Mouse (Mus musculus) right cerebral cortex, adult 2 months (tissue): ENCODE measurements around the gene Spcs1.

Experiments
- DNase-seq, 2 experiments: peaks; one replicate each; pipeline ENCODE4 v3.0.0; 2021 to 2022; ENCODE audit warnings: low spot score in 2 of 2

The Spcs1 gene

GRCm38 (mm10) chr14:31001307-31002205 lies at the start of gene Spcs1, which contains the start of gene Glt8d1:
Spcs1 (minus strand) TSS chr14:31001672.
Glt8d1 (plus strand) TSS chr14:31001400.
- peak; percentile 82 to 92 for DNase-seq

GRCm38 (mm10) chr14:31045817-31046216 lies 44.3 kb upstream of the Spcs1 start:
- no peak for DNase-seq

- DNase-seq = no peak
Measured at GRCm38 (mm10) chr14:31045296-31045695, 43.8 kb upstream of the Spcs1 start.

GRCm38 (mm10) chr14:31025785-31026184 lies 24.3 kb upstream of the Spcs1 start:
- no peak for DNase-seq

GRCm38 (mm10) chr14:31022579-31022978 lies 21.1 kb upstream of the Spcs1 start:
- DNase-seq = no peak

- peak in 1 of 2 experiments; percentile 33 for DNase-seq
Measured at GRCm38 (mm10) chr14:31019331-31020205, 18.1 kb upstream of the Spcs1 start.

- DNase-seq = peak; percentile 96 to 98
Measured at GRCm38 (mm10) chr14:31018860-31019291, 17.4 kb upstream of the Spcs1 start, which contains the start of the genes Pbrm1 and Gnl3. Pbrm1 (plus strand) TSS chr14:31019138. Gnl3 (minus strand) TSS chr14:31019152.

GRCm38 (mm10) chr14:31017854-31018253 lies 16.4 kb upstream of the Spcs1 start:
- DNase-seq = no peak

GRCm38 (mm10) chr14:31016063-31016462 lies 14.6 kb upstream of the Spcs1 start:
- DNase-seq = no peak

- no peak for DNase-seq
Measured at GRCm38 (mm10) chr14:31013928-31014327, 12.5 kb upstream of the Spcs1 start.

GRCm38 (mm10) chr14:31011588-31011987 lies 10.1 kb upstream of the Spcs1 start:
- DNase-seq = no peak

GRCm38 (mm10) chr14:31006779-31007178 lies 5.3 kb upstream of the Spcs1 start:
- DNase-seq = no peak

GRCm38 (mm10) chr14:31004527-31004926 lies 3.1 kb upstream of the Spcs1 start:
- no peak for DNase-seq

GRCm38 (mm10) chr14:31000816-31001306 lies 611 bp downstream of the Spcs1 start:
- peak in 1 of 2 experiments; percentile 12 for DNase-seq

GRCm38 (mm10) chr14:31000356-31000755 lies 1.1 kb downstream of the Spcs1 start:
- DNase-seq = no peak

- no peak for DNase-seq
Measured at GRCm38 (mm10) chr14:30996417-30996816, 5.1 kb downstream of the Spcs1 start.

GRCm38 (mm10) chr14:30976222-30976621 lies 25.2 kb downstream of the Spcs1 start:
- no peak for DNase-seq

GRCm38 (mm10) chr14:30974204-30974603 lies 27.3 kb downstream of the Spcs1 start:
- peak; percentile 77 to 79 for DNase-seq

GRCm38 (mm10) chr14:30960366-30960765 lies 41.1 kb downstream of the Spcs1 start:
- DNase-seq = no peak

GRCm38 (mm10) chr14:30959031-30959430 lies 42.4 kb downstream of the Spcs1 start:
- DNase-seq = no peak

- no peak for DNase-seq
Measured at GRCm38 (mm10) chr14:30958517-30958916, 43.0 kb downstream of the Spcs1 start.
